Mouse (Mus musculus) retina, embryonic 14.5 days (tissue): ENCODE measurements at regions not wholly inside any gene's neighbourhood (a gene's known extent, or its start where the extent isn't known, plus 50 kb on each side); places are given as distances from the start of the nearest gene placed in this dataset.
A peak's percentile ranks its signal among the peaks of the same experiment; 100 is the strongest.

Source experiments
- DNase-seq: peaks from one replicate; pipeline ENCODE4 v3.0.0-alpha.2; 2015; ENCODE audit warnings: low spot score

- DNase-seq, result no peak
Observed at GRCm38 (mm10) chrX:104762377-104762776, 91.5 kb upstream of the Zdhhc15 start.

DNA sequence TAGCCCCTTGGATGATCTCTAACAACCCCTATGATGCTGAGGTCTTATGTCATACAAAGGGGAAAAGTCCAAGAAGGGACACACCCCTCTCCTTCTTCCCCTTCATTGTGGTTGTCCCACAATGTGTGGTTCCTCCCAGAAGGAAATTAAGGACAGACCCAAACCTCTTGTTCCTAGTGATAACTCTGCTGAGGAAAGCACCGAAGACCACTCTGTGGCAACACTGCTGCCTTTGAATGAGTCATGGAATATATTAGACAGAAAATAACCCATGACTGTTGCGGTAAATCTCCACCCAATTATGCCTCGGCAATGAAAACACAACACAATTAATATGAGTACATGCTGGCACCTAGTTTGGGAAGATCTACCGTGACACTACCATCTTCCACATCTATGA, 89.4 kb upstream of the Zdhhc15 start:
- no peak for DNase-seq

- peak; percentile 2 for DNase-seq
Observed at GRCm38 (mm10) chrX:104749356-104749755, 78.5 kb upstream of the Zdhhc15 start.
